Mouse (Mus musculus) heart, postnatal 0 days (tissue): ENCODE results near the gene Cdcp1.

ENCODE experiments used
- CTCF ChIP-seq: IDR thresholded peaks from 2 replicates; pipeline ENCODE4 v1.5.1; 2016; ENCODE audit warnings: antibody characterized with exemption, control low read depth, low read depth
- EP300 ChIP-seq: IDR thresholded peaks from 2 replicates; pipeline ENCODE4 v1.6.1; 2016; ENCODE audit warnings: antibody characterized with exemption, low read depth

DNA sequence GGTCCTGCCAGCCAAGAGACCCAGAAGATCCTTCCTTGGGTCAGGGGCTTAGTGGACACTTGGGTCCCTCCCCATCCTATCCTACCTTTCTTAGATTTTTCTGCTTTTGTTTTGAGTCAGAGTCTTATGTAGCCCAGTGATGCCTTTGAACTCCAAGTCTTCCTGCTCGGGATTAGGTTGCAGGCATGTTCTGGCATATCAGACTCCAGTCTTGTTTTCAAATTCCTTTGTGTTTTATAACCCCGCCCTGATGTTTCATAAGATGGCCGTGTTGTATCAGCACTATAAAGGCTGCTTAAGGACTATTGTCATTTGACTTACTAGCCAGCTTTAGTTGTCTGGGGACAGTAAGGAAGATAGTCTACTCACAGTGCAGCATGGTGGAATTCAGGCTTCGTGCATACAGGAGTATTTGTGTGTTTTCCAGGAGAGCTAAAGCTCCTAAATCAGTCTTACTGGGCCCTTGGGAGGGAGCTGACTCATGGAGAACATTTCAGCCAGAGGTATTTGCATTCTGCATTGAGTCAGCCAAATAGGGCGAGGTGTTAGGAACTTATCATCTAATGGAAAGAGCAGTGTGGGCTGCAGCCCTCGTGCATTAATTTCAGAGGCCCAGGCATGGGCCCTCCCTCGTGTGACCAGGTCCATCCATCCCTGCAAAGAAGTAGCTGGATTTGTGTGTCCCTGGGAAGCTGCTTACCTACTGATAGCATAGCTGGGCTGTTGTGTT, 78.7 kb downstream of the Cdcp1 start:
- TF ChIP-seq CTCF (no peak), EP300 (no peak)
